Mouse (Mus musculus) MEL (cell line): ENCODE data around the gene Gm10985.

Source experiments
- CTCF ChIP-seq, 3 experiments: IDR thresholded peaks in 2 of 3; conservative IDR thresholded peaks in 1 of 3; 2 replicates each; pipeline ENCODE4 v1.5.1; 2011 to 2012; ENCODE audit warnings: low read length in 3 of 3, low read depth in 2 of 3, mild to moderate bottlenecking in 2 of 3, improper control_type of control experiment in 1 of 3, inconsistent platforms in 1 of 3, mixed read lengths in 1 of 3, moderate library complexity in 1 of 3; ENCODE audit not compliant: control insufficient read depth in 1 of 3, insufficient read depth in 1 of 3, poor library complexity in 1 of 3, severe bottlenecking in 1 of 3
- EP300 ChIP-seq, 2 experiments: IDR thresholded peaks; 2 replicates each; pipeline ENCODE4 v1.6.1; 2011; ENCODE audit warnings: improper control_type of control experiment in 2 of 2, low read length in 2 of 2, low read depth in 1 of 2, mild to moderate bottlenecking in 1 of 2
- HCFC1 ChIP-seq: IDR thresholded peaks from 2 replicates; pipeline ENCODE4 v1.6.1; 2012; ENCODE audit warnings: low read depth, mild to moderate bottlenecking, inconsistent platforms, low read length, improper control_type of control experiment, moderate library complexity
- MYB ChIP-seq: IDR thresholded peaks from 2 replicates; pipeline ENCODE4 v1.6.1; 2011; ENCODE audit warnings: mild to moderate bottlenecking, low read depth, low read length, improper control_type of control experiment
- TBP ChIP-seq: IDR thresholded peaks from 2 replicates; pipeline ENCODE4 v1.8.0; 2011; ENCODE audit warnings: low read depth, low read length, improper control_type of control experiment

DNA sequence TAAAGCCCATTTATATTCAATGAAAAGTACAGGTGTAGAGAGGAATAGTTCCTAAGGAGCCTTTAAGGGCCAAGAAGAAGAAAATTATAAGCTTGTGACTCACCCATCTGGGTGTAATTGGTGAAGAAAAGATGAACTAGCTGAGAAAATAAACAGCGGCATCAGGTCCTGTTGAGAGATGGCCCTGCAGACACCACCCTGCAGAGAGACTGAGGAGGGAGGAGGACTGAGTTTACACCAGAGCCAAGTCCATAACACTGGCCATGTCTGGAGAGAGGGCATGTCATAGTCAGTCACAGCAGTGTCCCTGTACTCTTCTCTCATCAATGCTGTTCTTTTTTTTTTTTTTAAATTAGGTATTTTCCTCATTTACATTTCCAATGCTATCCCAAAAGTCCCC, 48.0 kb upstream of the Gm10985 start:
- TF ChIP-seq HCFC1 (no peak), EP300 (IDR thresholded peaks at IDR 0.05; ENCODE audit: low read depth in 1 of 2, low read length in 2 of 2) (no peak), MYB (no peak), TBP (no peak), CTCF (IDR thresholded peaks at IDR 0.05 in 2 of 3, conservative IDR thresholded peaks at IDR 0.05 in 1 of 3; ENCODE audit: control insufficient read depth in 1 of 3, insufficient read depth in 1 of 3, low read depth in 2 of 3, low read length in 3 of 3, poor library complexity in 1 of 3, severe bottlenecking in 1 of 3) (no peak)
